Mouse (Mus musculus): ENCODE measurements at regions not wholly inside any gene's neighbourhood (a gene's known extent, or its start where the extent isn't known, plus 50 kb on each side); places are given as distances from the start of the nearest gene placed in this dataset.

- H3K4me3 ChIP-seq (ENCODE audit: insufficient read depth, low read length), result no peak overlapping the region
Measured at GRCm38 (mm10) chr3:35149251-35149691, 499.1 kb downstream of the Sox2 start.

DNA sequence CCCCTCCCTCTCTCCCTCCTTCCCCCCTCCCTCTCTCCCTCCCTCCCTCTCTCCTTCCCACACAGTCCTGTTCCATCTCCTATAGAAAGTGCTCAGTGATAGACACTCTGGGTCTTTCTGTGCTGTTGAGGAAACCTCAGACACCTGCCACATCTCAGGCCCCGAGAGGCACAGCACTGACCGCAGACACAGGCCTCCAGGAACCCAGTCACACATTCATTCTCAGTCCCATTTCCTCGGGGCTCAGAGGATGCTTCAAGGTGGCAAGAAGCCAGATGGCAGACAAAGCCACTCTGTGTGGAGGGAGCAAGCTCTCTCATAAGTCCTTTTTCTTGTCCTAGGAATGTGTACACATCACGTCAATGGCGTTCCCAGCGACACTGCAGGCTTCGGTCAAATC lies 502.0 kb downstream of the Sox2 start:
- no peak overlapping the region for H3K27ac ChIP-seq (ENCODE audit: insufficient read depth, low read depth, low read length)
- no peaks in the 10 kb centered on the region for H3K4me1 ChIP-seq (ENCODE audit: control insufficient read depth, insufficient read depth, low read length)
- no peak overlapping the region for H3K4me3 ChIP-seq (ENCODE audit: insufficient read depth, low read length)
- TF ChIP-seq CTCF (IDR thresholded peaks at IDR 0.05; ENCODE audit: low read depth, low read length) (no peak), POLR2A (IDR thresholded peaks at IDR 0.05; ENCODE audit: borderline replicate concordance, low read depth, low read length) (no peak)

More at GRCm38 (mm10) chr3:35149251-35149691, 499.1 kb downstream of the Sox2 start:
- Histone ChIP-seq H3K4me1 (ENCODE audit: control insufficient read depth, insufficient read depth, low read length) (no peaks in the 10 kb centered on the region), H3K27ac (ENCODE audit: insufficient read depth, low read depth, low read length) (no peak overlapping the region)
- no peak for TF ChIP-seq POLR2A (IDR thresholded peaks at IDR 0.05; ENCODE audit: borderline replicate concordance, low read depth, low read length)
- no peak for TF ChIP-seq CTCF (IDR thresholded peaks at IDR 0.05; ENCODE audit: low read depth, low read length)

- Histone ChIP-seq H3K4me3 (ENCODE audit: insufficient read depth, low read length) (no peak overlapping the region), H3K27ac (ENCODE audit: insufficient read depth, low read depth, low read length) (no peak overlapping the region), H3K4me1 (ENCODE audit: control insufficient read depth, insufficient read depth, low read length) (no peaks in the 10 kb centered on the region)
- TF ChIP-seq CTCF (IDR thresholded peaks at IDR 0.05; ENCODE audit: low read depth, low read length) (no peak), POLR2A (IDR thresholded peaks at IDR 0.05; ENCODE audit: borderline replicate concordance, low read depth, low read length) (no peak)
Measured at GRCm38 (mm10) chr3:35154266-35154665, 504.1 kb downstream of the Sox2 start.

GRCm38 (mm10) chr3:35168676-35169075 lies 518.5 kb downstream of the Sox2 start:
- H3K4me3 ChIP-seq (ENCODE audit: insufficient read depth, low read length), result no peak overlapping the region
- TF ChIP-seq POLR2A (IDR thresholded peaks at IDR 0.05; ENCODE audit: borderline replicate concordance, low read depth, low read length), result no peak
- TF ChIP-seq CTCF (IDR thresholded peaks at IDR 0.05; ENCODE audit: low read depth, low read length), result no peak
- no peak overlapping the region for H3K27ac ChIP-seq (ENCODE audit: insufficient read depth, low read depth, low read length)
- H3K4me1 ChIP-seq (ENCODE audit: control insufficient read depth, insufficient read depth, low read length), result no peaks in the 10 kb centered on the region

DNA sequence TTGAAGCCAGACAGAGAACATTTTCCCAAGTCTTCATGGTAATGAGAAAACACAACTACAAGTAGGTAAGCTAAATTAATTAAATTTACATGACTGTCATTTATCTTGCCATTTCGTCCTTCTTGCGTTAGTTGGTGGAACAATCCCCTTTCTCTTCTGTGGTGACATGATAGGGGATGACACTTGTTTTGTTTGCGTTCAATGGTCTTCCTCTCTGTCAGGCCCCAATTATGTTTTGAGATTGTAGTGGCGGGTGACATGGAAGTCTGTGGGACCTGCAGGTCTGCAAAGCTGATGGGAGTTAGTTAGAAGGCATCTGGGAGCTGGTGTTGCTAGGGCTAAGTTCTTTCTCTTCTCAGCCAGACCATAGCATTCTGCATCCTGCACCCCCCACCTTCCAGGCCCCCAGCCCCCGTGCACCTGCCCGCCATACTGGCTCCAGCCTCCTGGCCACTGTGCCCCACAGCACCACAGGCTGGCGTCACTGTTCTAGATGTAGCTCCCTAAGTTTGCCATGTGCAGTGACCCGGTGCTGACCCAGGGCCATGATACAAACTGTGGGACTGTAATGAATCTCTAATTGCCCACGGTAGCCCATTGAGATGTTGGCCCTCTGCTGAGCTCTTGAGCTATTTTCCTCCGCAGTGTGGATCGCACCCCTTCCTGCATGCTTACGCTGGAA lies 528.7 kb downstream of the Sox2 start:
- H3K4me1 ChIP-seq (ENCODE audit: control insufficient read depth, insufficient read depth, low read length), result no peaks in the 10 kb centered on the region
- H3K27ac ChIP-seq (ENCODE audit: insufficient read depth, low read depth, low read length), result no peak overlapping the region
- TF ChIP-seq POLR2A (IDR thresholded peaks at IDR 0.05; ENCODE audit: borderline replicate concordance, low read depth, low read length) (no peak), CTCF (IDR thresholded peaks at IDR 0.05; ENCODE audit: low read depth, low read length) (no peak)
- H3K4me3 ChIP-seq (ENCODE audit: insufficient read depth, low read length), result no peak overlapping the region

GRCm38 (mm10) chr3:35208526-35208925 lies 545.4 kb upstream of the Atp11b start:
- Histone ChIP-seq H3K27ac (ENCODE audit: insufficient read depth, low read depth, low read length) (no peak overlapping the region), H3K4me1 (ENCODE audit: control insufficient read depth, insufficient read depth, low read length) (no peaks in the 10 kb centered on the region), H3K4me3 (ENCODE audit: insufficient read depth, low read length) (no peak overlapping the region)
- TF ChIP-seq CTCF (IDR thresholded peaks at IDR 0.05; ENCODE audit: low read depth, low read length) (no peak), POLR2A (IDR thresholded peaks at IDR 0.05; ENCODE audit: borderline replicate concordance, low read depth, low read length) (no peak)

GRCm38 (mm10) chr3:35219394-35219793 lies 534.5 kb upstream of the Atp11b start:
- TF ChIP-seq POLR2A (IDR thresholded peaks at IDR 0.05; ENCODE audit: borderline replicate concordance, low read depth, low read length) (no peak), CTCF (IDR thresholded peaks at IDR 0.05; ENCODE audit: low read depth, low read length) (no peak)
- Histone ChIP-seq H3K27ac (ENCODE audit: insufficient read depth, low read depth, low read length) (no peak overlapping the region), H3K4me3 (ENCODE audit: insufficient read depth, low read length) (no peak overlapping the region), H3K4me1 (ENCODE audit: control insufficient read depth, insufficient read depth, low read length) (no peaks in the 10 kb centered on the region)

DNA sequence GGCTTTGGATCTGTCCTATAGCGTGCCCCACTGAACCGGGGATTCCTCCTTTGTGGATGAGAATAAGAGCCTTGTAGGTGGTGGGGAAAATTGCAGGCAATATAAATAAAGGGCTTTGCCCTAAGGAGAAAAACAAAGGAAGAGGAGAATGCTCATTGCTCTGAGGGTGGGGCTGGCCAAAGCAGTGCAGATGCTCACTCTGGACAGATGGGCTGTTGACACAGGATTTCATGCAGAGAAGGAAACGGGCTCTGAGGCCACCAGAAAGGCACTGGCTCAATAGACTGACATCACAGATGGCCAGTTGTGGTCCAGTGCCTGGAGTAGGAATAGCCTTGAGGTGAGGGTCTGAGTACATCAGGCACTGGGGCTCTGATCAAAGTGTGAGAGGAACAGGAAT lies 532.7 kb upstream of the Atp11b start:
- no peak overlapping the region for H3K27ac ChIP-seq (ENCODE audit: insufficient read depth, low read depth, low read length)
- no peaks in the 10 kb centered on the region for H3K4me1 ChIP-seq (ENCODE audit: control insufficient read depth, insufficient read depth, low read length)
- no peak for TF ChIP-seq CTCF (IDR thresholded peaks at IDR 0.05; ENCODE audit: low read depth, low read length)
- TF ChIP-seq POLR2A (IDR thresholded peaks at IDR 0.05; ENCODE audit: borderline replicate concordance, low read depth, low read length), result no peak
- H3K4me3 ChIP-seq (ENCODE audit: insufficient read depth, low read length), result no peak overlapping the region

GRCm38 (mm10) chr3:35222251-35222650 lies 531.7 kb upstream of the Atp11b start:
- H3K27ac ChIP-seq (ENCODE audit: insufficient read depth, low read depth, low read length), result no peak overlapping the region
- H3K4me3 ChIP-seq (ENCODE audit: insufficient read depth, low read length), result no peak overlapping the region
- TF ChIP-seq CTCF (IDR thresholded peaks at IDR 0.05; ENCODE audit: low read depth, low read length) (no peak), POLR2A (IDR thresholded peaks at IDR 0.05; ENCODE audit: borderline replicate concordance, low read depth, low read length) (no peak)
- no peaks in the 10 kb centered on the region for H3K4me1 ChIP-seq (ENCODE audit: control insufficient read depth, insufficient read depth, low read length)

- no peak overlapping the region for H3K27ac ChIP-seq (ENCODE audit: insufficient read depth, low read depth, low read length)
- H3K4me3 ChIP-seq (ENCODE audit: insufficient read depth, low read length), result no peak overlapping the region
- TF ChIP-seq CTCF (IDR thresholded peaks at IDR 0.05; ENCODE audit: low read depth, low read length) (no peak), POLR2A (IDR thresholded peaks at IDR 0.05; ENCODE audit: borderline replicate concordance, low read depth, low read length) (no peak)
Measured at GRCm38 (mm10) chr3:35225051-35225701, 528.7 kb upstream of the Atp11b start.

More at GRCm38 (mm10) chr3:35225051-35225701, 528.7 kb upstream of the Atp11b start:
- H3K4me1 ChIP-seq (ENCODE audit: control insufficient read depth, insufficient read depth, low read length), result no peaks in the 10 kb centered on the region

Data from bone marrow macrophage, adult 2 months (primary cell).